Mouse (Mus musculus) small intestine, adult 2 months (tissue): ENCODE data around the gene Atic.

ENCODE experiments used
- CTCF ChIP-seq: fragments of 200-500 bp; IDR thresholded peaks from 2 replicates; pipeline ENCODE4 v1.5.1; 2012; ENCODE audit warnings: low read depth, mild to moderate bottlenecking, control low read depth, inconsistent platforms, low read length, moderate library complexity, mixed read lengths; ENCODE audit not compliant: insufficient replicate concordance, insufficient read length; ENCODE audit errors: extremely low read depth
- POLR2A ChIP-seq: fragments of 200-500 bp; IDR thresholded peaks from 2 replicates; pipeline ENCODE4 v1.6.1; 2012; ENCODE audit warnings: low read depth, mild to moderate bottlenecking, control low read depth, inconsistent platforms, low read length, moderate library complexity

DNA sequence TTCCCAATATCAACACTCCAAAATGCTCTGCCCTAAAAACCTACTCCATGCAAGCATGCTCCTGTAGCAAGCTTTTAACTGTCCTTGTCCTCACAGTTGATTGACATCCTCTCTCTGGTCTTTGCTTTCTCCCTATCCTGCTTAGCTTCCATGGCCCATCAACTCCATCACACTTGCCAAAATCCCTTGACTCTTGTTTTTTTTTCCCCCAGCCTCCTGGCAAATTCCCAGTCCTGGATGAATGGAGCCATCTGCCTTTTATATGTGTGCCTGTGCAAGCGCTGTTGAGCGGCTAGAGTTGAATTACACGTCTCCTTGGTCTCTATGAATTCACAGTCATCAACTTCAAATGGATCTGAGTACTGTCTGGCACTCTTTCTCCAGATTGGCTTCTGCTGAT is 16.5 kb upstream of the Atic start:
- TF ChIP-seq CTCF (no peak), POLR2A (no peak)
